Mouse (Mus musculus) heart, adult 2 months (tissue): ENCODE data around the gene Dach1.

Experiments
- CTCF ChIP-seq: fragments of 200-600 bp; IDR thresholded peaks from 2 replicates; pipeline ENCODE4 v1.8.1; 2022; ENCODE audit warnings: antibody characterized with exemption, mild to moderate bottlenecking, moderate library complexity
- EP300 ChIP-seq: fragments of 200-500 bp; IDR thresholded peaks from 2 replicates; pipeline ENCODE4 v1.6.1; 2011; ENCODE audit warnings: low read depth, low read length, control low read depth; ENCODE audit not compliant: insufficient read depth
- POLR2A ChIP-seq: fragments of 200-500 bp; IDR thresholded peaks from 2 replicates; pipeline ENCODE4 v1.6.1; 2011; ENCODE audit warnings: mild to moderate bottlenecking, low read depth, low read length, control low read depth; ENCODE audit not compliant: insufficient read depth

- no peak for TF ChIP-seq CTCF
- no peak for TF ChIP-seq EP300
- TF ChIP-seq POLR2A, result no peak
Measured at GRCm38 (mm10) chr14:98106208-98106607, 63.4 kb downstream of the Dach1 start.
